Mouse (Mus musculus): Measurements from ENCODE around the gene Coro2b. TPM values are rescaled to one million over a fixed set of nuclear protein-coding genes. Genes with fewer than 3 reads are reported as not detected.

Coro2b gene
- polyA plus RNA-seq, 1 experiment from 2014 or later = 11.1 TPM

- Histone ChIP-seq H3K36me3 (ENCODE audit: control insufficient read depth, insufficient read depth, low read length) (no peaks in the 10 kb centered on the region), H3K27ac (replicated peaks; ENCODE audit: low read depth, low read length) (no peak overlapping the region), H3K9ac (ENCODE audit: low read depth, low read length) (no peak overlapping the region), H3K27me3 (replicated peaks; ENCODE audit: control insufficient read depth, insufficient read depth, low read length) (no peaks in the 10 kb centered on the region), H3K4me1 (ENCODE audit: control insufficient read depth, insufficient read depth, low read length) (no peaks in the 10 kb centered on the region), H3K4me3 (ENCODE audit: low read depth, low read length) (no peak overlapping the region), H3K4me2 (ENCODE audit: low read depth, low read length) (no peak overlapping the region), H3K9me3 (ENCODE audit: control insufficient read depth, low read length) (no peaks in the 10 kb centered on the region; the same call in 1 of the 2 replicates)
- DNase-seq (ENCODE audit: low spot score) (no peak), ATAC-seq (ENCODE audit: low read depth) (no peak)
- 72% methylated on average over 5 of the region's 5 CpGs for WGBS
Observed at GRCm38 (mm10) chr9:62407357-62408146, 129.3 kb downstream of the Coro2b start.

- WGBS = 83% methylated on average over 7 of the region's 7 CpGs
- Histone ChIP-seq H3K27ac (replicated peaks; ENCODE audit: low read depth, low read length) (no peak overlapping the region), H3K36me3 (ENCODE audit: control insufficient read depth, insufficient read depth, low read length) (no peaks in the 10 kb centered on the region), H3K4me1 (ENCODE audit: control insufficient read depth, insufficient read depth, low read length) (no peaks in the 10 kb centered on the region), H3K9me3 (ENCODE audit: control insufficient read depth, low read length) (no peaks in the 10 kb centered on the region; the same call in 1 of the 2 replicates), H3K4me2 (ENCODE audit: low read depth, low read length) (no peak overlapping the region), H3K4me3 (ENCODE audit: low read depth, low read length) (no peak overlapping the region), H3K9ac (ENCODE audit: low read depth, low read length) (no peak overlapping the region), H3K27me3 (replicated peaks; ENCODE audit: control insufficient read depth, insufficient read depth, low read length) (no peaks in the 10 kb centered on the region)
- ATAC-seq (ENCODE audit: low read depth) (no peak), DNase-seq (ENCODE audit: low spot score) (no peak)
Observed at GRCm38 (mm10) chr9:62406423-62407013, 130.3 kb downstream of the Coro2b start.

- Histone ChIP-seq H3K9ac (ENCODE audit: low read depth, low read length) (no peak overlapping the region), H3K27ac (replicated peaks; ENCODE audit: low read depth, low read length) (no peak overlapping the region), H3K9me3 (ENCODE audit: control insufficient read depth, low read length) (no peaks in the 10 kb centered on the region), H3K4me1 (ENCODE audit: control insufficient read depth, insufficient read depth, low read length) (no peaks in the 10 kb centered on the region), H3K4me2 (ENCODE audit: low read depth, low read length) (no peak overlapping the region), H3K27me3 (replicated peaks; ENCODE audit: control insufficient read depth, insufficient read depth, low read length) (no peaks in the 10 kb centered on the region), H3K4me3 (ENCODE audit: low read depth, low read length) (no peak overlapping the region), H3K36me3 (ENCODE audit: control insufficient read depth, insufficient read depth, low read length) (no peaks in the 10 kb centered on the region)
- DNase-seq (ENCODE audit: low spot score) = no peak
- ATAC-seq (ENCODE audit: low read depth) = no peak; the same call in 1 of the 2 replicates
- WGBS = 47% methylated on average over 1 of the region's 1 CpGs
Observed at GRCm38 (mm10) chr9:62401589-62401988, 135.3 kb downstream of the Coro2b start.

GRCm38 (mm10) chr9:62400531-62401170 is 136.2 kb downstream of the Coro2b start:
- Histone ChIP-seq H3K9ac (ENCODE audit: low read depth, low read length) (no peak overlapping the region), H3K27ac (replicated peaks; ENCODE audit: low read depth, low read length) (no peak overlapping the region), H3K4me1 (ENCODE audit: control insufficient read depth, insufficient read depth, low read length) (no peaks in the 10 kb centered on the region), H3K27me3 (replicated peaks; ENCODE audit: control insufficient read depth, insufficient read depth, low read length) (no peaks in the 10 kb centered on the region), H3K36me3 (ENCODE audit: control insufficient read depth, insufficient read depth, low read length) (no peaks in the 10 kb centered on the region), H3K4me2 (ENCODE audit: low read depth, low read length) (no peak overlapping the region), H3K4me3 (ENCODE audit: low read depth, low read length) (no peak overlapping the region), H3K9me3 (ENCODE audit: control insufficient read depth, low read length) (no peaks in the 10 kb centered on the region)
- WGBS = 70% methylated on average over 11 of the region's 11 CpGs
- DNase-seq (ENCODE audit: low spot score) (no peak), ATAC-seq (ENCODE audit: low read depth) (no peak)

- no peak overlapping the region for H3K4me2 ChIP-seq (ENCODE audit: low read depth, low read length)
- no peaks in the 10 kb centered on the region for H3K9me3 ChIP-seq (ENCODE audit: control insufficient read depth, low read length)
- H3K27me3 ChIP-seq (replicated peaks; ENCODE audit: control insufficient read depth, insufficient read depth, low read length) = no peaks in the 10 kb centered on the region
- no peak overlapping the region for H3K4me3 ChIP-seq (ENCODE audit: low read depth, low read length)
- H3K27ac ChIP-seq (replicated peaks; ENCODE audit: low read depth, low read length) = no peak overlapping the region
- no peak overlapping the region for H3K9ac ChIP-seq (ENCODE audit: low read depth, low read length)
- H3K4me1 ChIP-seq (ENCODE audit: control insufficient read depth, insufficient read depth, low read length) = no peaks in the 10 kb centered on the region
- DNase-seq (ENCODE audit: low spot score) = no peak
- no peaks in the 10 kb centered on the region for H3K36me3 ChIP-seq (ENCODE audit: control insufficient read depth, insufficient read depth, low read length)
- 66% methylated on average over 2 of the region's 2 CpGs for WGBS
- ATAC-seq (ENCODE audit: low read depth) = no peak
Observed at GRCm38 (mm10) chr9:62394163-62394562, 142.7 kb downstream of the Coro2b start.

GRCm38 (mm10) chr9:62393531-62393930 is 143.3 kb downstream of the Coro2b start:
- WGBS = 73% methylated on average over 2 of the region's 2 CpGs
- Histone ChIP-seq H3K4me3 (ENCODE audit: low read depth, low read length) (no peak overlapping the region), H3K9ac (ENCODE audit: low read depth, low read length) (no peak overlapping the region), H3K4me1 (ENCODE audit: control insufficient read depth, insufficient read depth, low read length) (no peaks in the 10 kb centered on the region), H3K36me3 (ENCODE audit: control insufficient read depth, insufficient read depth, low read length) (no peaks in the 10 kb centered on the region), H3K27ac (replicated peaks; ENCODE audit: low read depth, low read length) (no peak overlapping the region), H3K4me2 (ENCODE audit: low read depth, low read length) (no peak overlapping the region), H3K9me3 (ENCODE audit: control insufficient read depth, low read length) (no peaks in the 10 kb centered on the region), H3K27me3 (replicated peaks; ENCODE audit: control insufficient read depth, insufficient read depth, low read length) (no peaks in the 10 kb centered on the region)
- ATAC-seq (ENCODE audit: low read depth) = no peak
- no peak for DNase-seq (ENCODE audit: low spot score)

GRCm38 (mm10) chr9:62389735-62390134 is 147.1 kb downstream of the Coro2b start:
- Histone ChIP-seq H3K36me3 (ENCODE audit: control insufficient read depth, insufficient read depth, low read length) (no peaks in the 10 kb centered on the region), H3K27ac (replicated peaks; ENCODE audit: low read depth, low read length) (no peak overlapping the region), H3K9me3 (ENCODE audit: control insufficient read depth, low read length) (no peaks in the 10 kb centered on the region), H3K27me3 (replicated peaks; ENCODE audit: control insufficient read depth, insufficient read depth, low read length) (no peaks in the 10 kb centered on the region), H3K4me1 (ENCODE audit: control insufficient read depth, insufficient read depth, low read length) (no peaks in the 10 kb centered on the region), H3K4me3 (ENCODE audit: low read depth, low read length) (no peak overlapping the region), H3K4me2 (ENCODE audit: low read depth, low read length) (no peak overlapping the region), H3K9ac (ENCODE audit: low read depth, low read length) (no peak overlapping the region)
- ATAC-seq (ENCODE audit: low read depth) (no peak), DNase-seq (ENCODE audit: low spot score) (no peak)
- 56% methylated on average over 9 of the region's 9 CpGs for WGBS

GRCm38 (mm10) chr9:62385727-62386518 is 150.9 kb downstream of the Coro2b start:
- no peak overlapping the region for H3K27ac ChIP-seq (replicated peaks; ENCODE audit: low read depth, low read length)
- ATAC-seq (ENCODE audit: low read depth) (no peak), DNase-seq (ENCODE audit: low spot score) (no peak)
- no peak overlapping the region for H3K4me3 ChIP-seq (ENCODE audit: low read depth, low read length)
- WGBS = 90% methylated on average over 4 of the region's 4 CpGs
- H3K9me3 ChIP-seq (ENCODE audit: control insufficient read depth, low read length) = no peaks in the 10 kb centered on the region
- H3K4me2 ChIP-seq (ENCODE audit: low read depth, low read length) = no peak overlapping the region
- no peaks in the 10 kb centered on the region for H3K27me3 ChIP-seq (replicated peaks; ENCODE audit: control insufficient read depth, insufficient read depth, low read length)
- H3K36me3 ChIP-seq (ENCODE audit: control insufficient read depth, insufficient read depth, low read length) = no peaks in the 10 kb centered on the region
- no peak overlapping the region for H3K9ac ChIP-seq (ENCODE audit: low read depth, low read length)
- no peaks in the 10 kb centered on the region for H3K4me1 ChIP-seq (ENCODE audit: control insufficient read depth, insufficient read depth, low read length)
